Comparison of ENCODE assay signal across 12 mouse cellular contexts in the genomic region with DNA sequence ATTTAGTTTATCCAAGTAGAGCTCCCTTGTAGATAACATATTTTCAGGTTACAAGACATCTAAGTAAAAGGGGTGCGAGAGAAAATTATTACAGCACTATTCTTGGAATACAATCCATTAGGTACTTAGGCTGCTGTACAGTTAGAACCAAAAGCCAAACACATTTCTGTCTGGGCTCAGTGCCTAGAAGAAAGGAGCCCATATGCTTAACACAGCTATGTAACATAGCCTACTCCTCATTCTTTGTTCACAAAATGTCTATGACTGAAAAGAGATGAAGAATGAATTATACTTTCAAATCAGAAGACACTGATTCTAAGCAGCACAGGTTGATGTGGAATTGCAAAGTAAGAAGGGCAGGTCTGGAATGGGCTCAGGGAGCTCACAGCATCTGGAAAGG.
DNase-seq lines count a peak whose midpoint lies in the region; ATAC-seq and TF ChIP-seq lines count a peak whose summit lies in the region.
"Had no signal": no experiment of that assay in that cellular context is flagged by ENCODE, and none has a peak within 500 bp of the region (broad histone marks: within the 10 kb centered on the region; RNA-seq: fewer than 3 reads in every experiment).

No protein-coding gene starts in this region.

- no peaks in the 10 kb centered on the region for H3K27me3 ChIP-seq in intestine, embryonic 16.5 days (replicated peaks; ENCODE audit: control insufficient read depth, insufficient read depth, low read length)
- H3K27me3 ChIP-seq in heart, embryonic 11.5 days (ENCODE audit: control insufficient read depth, insufficient read depth, low read length) = no peaks in the 10 kb centered on the region
- no peaks in the 10 kb centered on the region for H3K27me3 ChIP-seq in thymus, adult 2 months (ENCODE audit: control insufficient read depth, insufficient read depth, low read length)

- ATAC-seq in intestine, embryonic 16.5 days = peak; percentile 62; the same call in 1 of the 2 replicates
- no peak for ATAC-seq in heart, embryonic 11.5 days (replicated peaks; ENCODE audit: insufficient number of reproducible peaks, low FRiP score, low TSS enrichment)
- ATAC-seq: liver, postnatal 0 days had no signal

- no peaks in the 10 kb centered on the region for H3K4me1 ChIP-seq in intestine, embryonic 16.5 days (ENCODE audit: control insufficient read depth, insufficient read depth, low read length)
- no peaks in the 10 kb centered on the region for H3K4me1 ChIP-seq in heart, embryonic 11.5 days (ENCODE audit: control insufficient read depth, insufficient read depth, low read length)
- H3K4me1 ChIP-seq in thymus, adult 2 months (replicated peaks; ENCODE audit: control insufficient read depth, insufficient read depth, low read length) = no peaks in the 10 kb centered on the region

- H3K4me3 ChIP-seq in intestine, embryonic 16.5 days (ENCODE audit: low read length) = no peak overlapping the region
- H3K4me3 ChIP-seq in heart, embryonic 11.5 days (ENCODE audit: low read depth, low read length) = no peak overlapping the region
- no peak overlapping the region for H3K4me3 ChIP-seq in thymus, adult 2 months (ENCODE audit: control insufficient read depth, insufficient read depth, low read length)

- no peak for TF ChIP-seq CTCF in thymus, adult 2 months (IDR thresholded peaks at IDR 0.05; ENCODE audit: borderline replicate concordance, control insufficient read depth, extremely low read depth, insufficient read depth, low read length, poor library complexity)

- DNase-seq in frontal cortex, postnatal 36 days (ENCODE audit: low spot score in 2 of 2) = peak; percentile 38 to 80
- no peak for DNase-seq in frontal cortex, postnatal 10 days (ENCODE audit: low spot score in 2 of 2)
- peak; percentile 55 for DNase-seq in right cerebral cortex, adult 18-20 months
- DNase-seq in right cerebral cortex, postnatal 4 days = no peak
- no peak for DNase-seq in adrenal gland, adult 2 months
- DNase-seq in thymus, adult 2 months = no peak
- DNase-seq: adrenal gland, postnatal 14 days; kidney, adult 18-20 months; liver, postnatal 0 days had no signal

- no peak overlapping the region for H3K9ac ChIP-seq in intestine, embryonic 16.5 days (ENCODE audit: low read depth, low read length)
- H3K9ac ChIP-seq in heart, embryonic 11.5 days (ENCODE audit: low read depth, low read length) = no peak overlapping the region
- H3K9ac ChIP-seq: liver, postnatal 0 days had no signal

- H3K9me3 ChIP-seq in intestine, embryonic 16.5 days (ENCODE audit: control insufficient read depth, low read length) = no peaks in the 10 kb centered on the region
- H3K9me3 ChIP-seq in heart, embryonic 11.5 days (replicated peaks; ENCODE audit: control insufficient read depth, low read length) = no peaks in the 10 kb centered on the region

- H3K4me2 ChIP-seq in intestine, embryonic 16.5 days (ENCODE audit: low read depth, low read length) = no peak overlapping the region
- no peak overlapping the region for H3K4me2 ChIP-seq in heart, embryonic 11.5 days
- H3K4me2 ChIP-seq: midbrain, embryonic 11.5 days had no signal

- H3K27ac ChIP-seq in intestine, embryonic 16.5 days (ENCODE audit: low read length) = 0 out of 2 replicates have a peak overlapping the region, but pooled peaks have one; percentile 48
- no peak overlapping the region for H3K27ac ChIP-seq in heart, embryonic 11.5 days (ENCODE audit: low read depth, low read length)
- H3K27ac ChIP-seq in thymus, adult 2 months (ENCODE audit: control insufficient read depth, insufficient read depth, low read length) = no peak overlapping the region

- H3K36me3 ChIP-seq in intestine, embryonic 16.5 days (ENCODE audit: control insufficient read depth, insufficient read depth, low read length) = no peaks in the 10 kb centered on the region
- H3K36me3 ChIP-seq in heart, embryonic 11.5 days (ENCODE audit: control insufficient read depth, insufficient read depth, low read length) = 0 out of 2 replicates have a peak, but pooled peaks cover 2% of the 10 kb centered on the region
- H3K36me3 ChIP-seq in thymus, adult 2 months (ENCODE audit: control insufficient read depth, insufficient read depth, low read length) = no peaks in the 10 kb centered on the region; the same call in 1 of the 2 replicates

- 50% methylated on average over 1 of the region's 1 CpGs for WGBS in intestine, embryonic 16.5 days
- 90% methylated on average over 1 of the region's 1 CpGs for WGBS in heart, embryonic 11.5 days (ENCODE audit: insufficient replicate concordance)
- 98% methylated on average over 1 of the region's 1 CpGs for WGBS in thymus, adult 2 months

- TF ChIP-seq POLR2A in thymus, adult 2 months (IDR thresholded peaks at IDR 0.05; ENCODE audit: control insufficient read depth, extremely low read depth, insufficient read depth, low read length, poor library complexity) = no peak

Comparison
In these comparisons a context has a peak if more than half of its experiments do, and no peak if none do; other contexts are left out.
1. DNase-seq: peak in frontal cortex, postnatal 36 days (2 of 2) and right cerebral cortex, adult 18-20 months (single experiment); none in frontal cortex, postnatal 10 days (0 of 2), right cerebral cortex, postnatal 4 days (single experiment), adrenal gland, adult 2 months (single experiment) and thymus, adult 2 months (single experiment).